Mouse (Mus musculus): ENCODE data around the gene Ppp1r36. TPM values are rescaled to one million over a fixed set of nuclear protein-coding genes. Genes with fewer than 3 reads are reported as not detected.
"Not testable (repeated sequence)": the region's sequence is repeated elsewhere in the genome, so short reads cannot be mapped to it uniquely, and the experiment has no call there.

Ppp1r36 gene
- polyA plus RNA-seq, 1 experiment from 2014 or later, result 0.11 TPM

GRCm38 (mm10) chr12:76448127-76448526 lies 30.8 kb downstream of the Ppp1r36 start:
- Histone ChIP-seq H3K4me1 (ENCODE audit: control insufficient read depth, low read depth, low read length) (no peaks in the 10 kb centered on the region), H3K36me3 (ENCODE audit: control insufficient read depth, insufficient read depth) (no peaks in the 10 kb centered on the region), H3K4me3 (ENCODE audit: low read depth, low read length) (no peak overlapping the region), H3K27ac (ENCODE audit: low read length) (no peak overlapping the region), H3K9ac (ENCODE audit: low read depth, low read length) (no peak overlapping the region), H3K4me2 (ENCODE audit: low read depth, low read length) (no peak overlapping the region), H3K27me3 (ENCODE audit: control insufficient read depth, insufficient read depth, low read depth, low read length) (no peaks in the 10 kb centered on the region), H3K9me3 (replicated peaks; ENCODE audit: control insufficient read depth, low read length) (no peaks in the 10 kb centered on the region)
- WGBS (ENCODE audit: insufficient replicate concordance), result 69% methylated on average over 6 of the region's 6 CpGs
- ATAC-seq (ENCODE audit: low read depth), result no peak

- no peak overlapping the region for H3K27ac ChIP-seq (ENCODE audit: low read length)
- H3K27me3 ChIP-seq (ENCODE audit: control insufficient read depth, insufficient read depth, low read depth, low read length), result no peaks in the 10 kb centered on the region
- no peak overlapping the region for H3K4me2 ChIP-seq (ENCODE audit: low read depth, low read length)
- H3K4me3 ChIP-seq (ENCODE audit: low read depth, low read length), result no peak overlapping the region
- no peak overlapping the region for H3K9ac ChIP-seq (ENCODE audit: low read depth, low read length)
- H3K4me1 ChIP-seq (ENCODE audit: control insufficient read depth, low read depth, low read length), result no peaks in the 10 kb centered on the region
- H3K9me3 ChIP-seq (replicated peaks; ENCODE audit: control insufficient read depth, low read length), result no peaks in the 10 kb centered on the region
- no peaks in the 10 kb centered on the region for H3K36me3 ChIP-seq (ENCODE audit: control insufficient read depth, insufficient read depth)
- no peak for ATAC-seq (ENCODE audit: low read depth)
- 61% methylated on average over 2 of the region's 2 CpGs for WGBS (ENCODE audit: insufficient replicate concordance)
Measured at GRCm38 (mm10) chr12:76452203-76452602, 34.9 kb downstream of the Ppp1r36 start.

- ATAC-seq (ENCODE audit: low read depth); H3K4me3 ChIP-seq (ENCODE audit: low read depth, low read length); H3K27ac ChIP-seq (ENCODE audit: low read length); H3K4me2 ChIP-seq (ENCODE audit: low read depth, low read length); H3K9ac ChIP-seq (ENCODE audit: low read depth, low read length); H3K4me1 ChIP-seq (ENCODE audit: control insufficient read depth, low read depth, low read length); H3K9me3 ChIP-seq (replicated peaks; ENCODE audit: control insufficient read depth, low read length); H3K27me3 ChIP-seq (ENCODE audit: control insufficient read depth, insufficient read depth, low read depth, low read length); H3K36me3 ChIP-seq (ENCODE audit: control insufficient read depth, insufficient read depth): not testable (repeated sequence)
- 64% methylated on average over 3 of the region's 4 CpGs for WGBS (ENCODE audit: insufficient replicate concordance)
Measured at GRCm38 (mm10) chr12:76458445-76458844, 41.1 kb downstream of the Ppp1r36 start.

- Histone ChIP-seq H3K9me3 (replicated peaks; ENCODE audit: control insufficient read depth, low read length) (no peaks in the 10 kb centered on the region), H3K4me2 (ENCODE audit: low read depth, low read length) (no peak overlapping the region), H3K4me3 (ENCODE audit: low read depth, low read length) (no peak overlapping the region), H3K27ac (ENCODE audit: low read length) (no peak overlapping the region), H3K4me1 (ENCODE audit: control insufficient read depth, low read depth, low read length) (no peaks in the 10 kb centered on the region), H3K36me3 (ENCODE audit: control insufficient read depth, insufficient read depth) (no peaks in the 10 kb centered on the region), H3K27me3 (ENCODE audit: control insufficient read depth, insufficient read depth, low read depth, low read length) (no peaks in the 10 kb centered on the region), H3K9ac (ENCODE audit: low read depth, low read length) (no peak overlapping the region)
- ATAC-seq (ENCODE audit: low read depth), result no peak
- 51% methylated on average over 4 of the region's 4 CpGs for WGBS (ENCODE audit: insufficient replicate concordance)
Measured at GRCm38 (mm10) chr12:76459032-76459431, 41.7 kb downstream of the Ppp1r36 start.

GRCm38 (mm10) chr12:76463391-76463790 lies 46.1 kb downstream of the Ppp1r36 start:
- no peak overlapping the region for H3K4me3 ChIP-seq (ENCODE audit: low read depth, low read length)
- H3K9ac ChIP-seq (ENCODE audit: low read depth, low read length), result no peak overlapping the region
- H3K4me1 ChIP-seq (ENCODE audit: control insufficient read depth, low read depth, low read length), result no peaks in the 10 kb centered on the region
- ATAC-seq (ENCODE audit: low read depth), result no peak
- H3K27ac ChIP-seq (ENCODE audit: low read length), result no peak overlapping the region
- no peaks in the 10 kb centered on the region for H3K27me3 ChIP-seq (ENCODE audit: control insufficient read depth, insufficient read depth, low read depth, low read length)
- H3K4me2 ChIP-seq (ENCODE audit: low read depth, low read length), result no peak overlapping the region
- H3K36me3 ChIP-seq (ENCODE audit: control insufficient read depth, insufficient read depth), result no peaks in the 10 kb centered on the region
- H3K9me3 ChIP-seq (replicated peaks; ENCODE audit: control insufficient read depth, low read length), result no peaks in the 10 kb centered on the region
- 74% methylated on average over 9 of the region's 9 CpGs for WGBS (ENCODE audit: insufficient replicate concordance)

- H3K9me3 ChIP-seq (replicated peaks; ENCODE audit: control insufficient read depth, low read length), result no peaks in the 10 kb centered on the region
- H3K9ac ChIP-seq (ENCODE audit: low read depth, low read length), result no peak overlapping the region
- no peak overlapping the region for H3K4me3 ChIP-seq (ENCODE audit: low read depth, low read length)
- H3K27ac ChIP-seq (ENCODE audit: low read length), result no peak overlapping the region
- H3K4me2 ChIP-seq (ENCODE audit: low read depth, low read length), result no peak overlapping the region
- no peaks in the 10 kb centered on the region for H3K36me3 ChIP-seq (ENCODE audit: control insufficient read depth, insufficient read depth)
- H3K4me1 ChIP-seq (ENCODE audit: control insufficient read depth, low read depth, low read length), result no peaks in the 10 kb centered on the region
- no peak for ATAC-seq (ENCODE audit: low read depth)
- no peaks in the 10 kb centered on the region for H3K27me3 ChIP-seq (ENCODE audit: control insufficient read depth, insufficient read depth, low read depth, low read length)
- 66% methylated on average over 12 of the region's 12 CpGs for WGBS (ENCODE audit: insufficient replicate concordance)
Measured at GRCm38 (mm10) chr12:76464651-76465252, 47.4 kb downstream of the Ppp1r36 start.

GRCm38 (mm10) chr12:76466651-76467050 lies 49.3 kb downstream of the Ppp1r36 start:
- H3K4me1 ChIP-seq (ENCODE audit: control insufficient read depth, low read depth, low read length), result no peaks in the 10 kb centered on the region
- no peak for ATAC-seq (ENCODE audit: low read depth)
- no peaks in the 10 kb centered on the region for H3K9me3 ChIP-seq (replicated peaks; ENCODE audit: control insufficient read depth, low read length)
- no peak overlapping the region for H3K27ac ChIP-seq (ENCODE audit: low read length)
- H3K4me3 ChIP-seq (ENCODE audit: low read depth, low read length), result no peak overlapping the region
- no peak overlapping the region for H3K9ac ChIP-seq (ENCODE audit: low read depth, low read length)
- no peak overlapping the region for H3K4me2 ChIP-seq (ENCODE audit: low read depth, low read length)
- no peaks in the 10 kb centered on the region for H3K27me3 ChIP-seq (ENCODE audit: control insufficient read depth, insufficient read depth, low read depth, low read length)
- WGBS (ENCODE audit: insufficient replicate concordance), result 40% methylated on average over 7 of the region's 7 CpGs
- H3K36me3 ChIP-seq (ENCODE audit: control insufficient read depth, insufficient read depth), result no peaks in the 10 kb centered on the region

- H3K4me1 ChIP-seq (ENCODE audit: control insufficient read depth, low read depth, low read length), result no peaks in the 10 kb centered on the region
- 37% methylated on average over 7 of the region's 7 CpGs for WGBS (ENCODE audit: insufficient replicate concordance)
- H3K27ac ChIP-seq (ENCODE audit: low read length), result no peak overlapping the region
- H3K27me3 ChIP-seq (ENCODE audit: control insufficient read depth, insufficient read depth, low read depth, low read length), result no peaks in the 10 kb centered on the region
- no peak overlapping the region for H3K4me2 ChIP-seq (ENCODE audit: low read depth, low read length)
- H3K9me3 ChIP-seq (replicated peaks; ENCODE audit: control insufficient read depth, low read length), result no peaks in the 10 kb centered on the region
- no peak for ATAC-seq (ENCODE audit: low read depth)
- no peak overlapping the region for H3K4me3 ChIP-seq (ENCODE audit: low read depth, low read length)
- H3K9ac ChIP-seq (ENCODE audit: low read depth, low read length), result no peak overlapping the region
- no peaks in the 10 kb centered on the region for H3K36me3 ChIP-seq (ENCODE audit: control insufficient read depth, insufficient read depth)
Measured at GRCm38 (mm10) chr12:76467256-76467655, 49.9 kb downstream of the Ppp1r36 start.

GRCm38 (mm10) chr12:76472046-76472445 lies 54.7 kb downstream of the Ppp1r36 start:
- ATAC-seq (ENCODE audit: low read depth), result no peak
- WGBS (ENCODE audit: insufficient replicate concordance), result 6% methylated on average over 4 of the region's 4 CpGs
- Histone ChIP-seq H3K9ac (ENCODE audit: low read depth, low read length) (no peak overlapping the region), H3K36me3 (ENCODE audit: control insufficient read depth, insufficient read depth) (no peaks in the 10 kb centered on the region), H3K27ac (ENCODE audit: low read length) (no peak overlapping the region), H3K4me2 (ENCODE audit: low read depth, low read length) (no peak overlapping the region), H3K27me3 (ENCODE audit: control insufficient read depth, insufficient read depth, low read depth, low read length) (no peaks in the 10 kb centered on the region), H3K9me3 (replicated peaks; ENCODE audit: control insufficient read depth, low read length) (no peaks in the 10 kb centered on the region), H3K4me1 (ENCODE audit: control insufficient read depth, low read depth, low read length) (no peaks in the 10 kb centered on the region), H3K4me3 (ENCODE audit: low read depth, low read length) (no peak overlapping the region)
